Mouse (Mus musculus): ENCODE data around the gene Tmed6.

- TF ChIP-seq CTCF (IDR thresholded peaks at IDR 0.05; ENCODE audit: low read depth, low read length) (no peak), POLR2A (IDR thresholded peaks at IDR 0.05; ENCODE audit: borderline replicate concordance, low read depth, low read length) (no peak)
These were observed 48.9 kb upstream of the Tmed6 start for GRCm38 (mm10) chr8:107114150-107115007.
